In the genomic region with DNA sequence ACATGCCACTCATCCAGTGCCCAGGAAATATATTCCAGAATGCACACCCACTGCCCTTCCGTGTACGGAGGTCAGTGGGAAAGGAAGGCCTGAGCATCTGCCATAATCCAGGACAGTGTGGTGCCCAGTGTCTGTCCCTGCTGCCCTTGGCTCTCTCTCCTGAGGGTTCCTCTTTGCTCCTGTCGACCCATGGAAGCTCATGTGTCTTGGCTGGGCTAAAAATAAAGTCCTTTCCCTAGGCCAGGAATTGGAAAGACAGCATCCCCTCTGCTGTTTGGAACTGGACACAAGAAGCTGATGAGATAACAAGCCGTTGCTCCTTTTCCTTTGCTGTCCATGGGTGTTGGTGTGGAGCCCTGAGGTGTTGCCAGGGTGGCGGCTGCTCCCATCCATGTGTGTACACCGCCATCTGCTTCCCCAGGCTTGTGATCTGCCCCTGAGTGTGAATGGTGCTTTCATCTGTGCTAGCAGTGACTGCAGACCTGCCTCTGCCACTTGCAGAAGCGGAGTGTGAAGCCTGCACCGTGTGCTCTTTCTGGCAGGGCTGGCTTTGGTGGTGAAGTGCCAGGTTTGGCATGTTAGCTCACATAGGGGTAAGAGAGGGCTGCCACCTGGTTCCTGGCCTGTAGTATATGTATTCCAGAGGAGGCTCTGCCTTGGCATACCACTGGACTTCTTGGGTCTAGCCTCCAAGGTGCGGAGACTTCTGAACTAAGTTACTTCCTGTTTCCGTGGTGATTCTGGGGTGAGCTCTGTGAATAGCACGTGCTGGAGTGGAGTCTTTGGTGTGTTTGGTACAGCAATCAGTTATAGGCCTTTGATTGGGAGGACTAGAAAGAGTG, we compare ENCODE assay signal across 8 mouse cellular contexts. TPM values are rescaled to one million over a fixed set of nuclear protein-coding genes. Genes with fewer than 3 reads are reported as not detected.
DNase-seq lines count a peak whose midpoint lies in the region; ATAC-seq lines count a peak whose summit lies in the region.

No protein-coding gene starts in this region.

- H3K4me3 ChIP-seq in brown adipose tissue, adult 24 weeks (ENCODE audit: insufficient read depth, low read depth, low read length): no peak overlapping the region
- no peak overlapping the region for H3K4me3 ChIP-seq in midbrain, embryonic 14.5 days (replicated peaks; ENCODE audit: low read depth, low read length)

- H3K4me1 ChIP-seq in brown adipose tissue, adult 24 weeks (ENCODE audit: control insufficient read depth, insufficient read depth, insufficient read length, low read length): peaks cover 77% of the 10 kb centered on the region
- peaks cover 72% of the 10 kb centered on the region for H3K4me1 ChIP-seq in midbrain, embryonic 14.5 days (ENCODE audit: control insufficient read depth, insufficient read depth, low read length)

- no peak overlapping the region for H3K4me2 ChIP-seq in midbrain, embryonic 14.5 days (ENCODE audit: low read length)

- no peaks in the 10 kb centered on the region for H3K36me3 ChIP-seq in midbrain, embryonic 14.5 days (ENCODE audit: control insufficient read depth, insufficient read depth, low read length)

- intact Hi-C loops in gastrocnemius, postnatal 36 days (cut with DNase I): no loop called here

- 0 out of 2 replicates have a peak overlapping the region, but pooled peaks have one; percentile 14 for H3K27ac ChIP-seq in brown adipose tissue, adult 24 weeks (replicated peaks; ENCODE audit: low read depth, low read length)
- 0 out of 2 replicates have a peak overlapping the region, but pooled peaks have one; percentile 14 for H3K27ac ChIP-seq in midbrain, embryonic 14.5 days (replicated peaks; ENCODE audit: low read depth, low read length)

- no peaks in the 10 kb centered on the region for H3K27me3 ChIP-seq in midbrain, embryonic 14.5 days (ENCODE audit: control insufficient read depth, insufficient read depth, low read length)

- peak; percentile 51 for ATAC-seq in granulocyte monocyte progenitor cell, adult 5-6 weeks (replicated peaks; ENCODE audit: poor library complexity, severe bottlenecking)
- no peak for ATAC-seq in midbrain, embryonic 14.5 days (ENCODE audit: low FRiP score, low TSS enrichment)

- WGBS in midbrain, embryonic 14.5 days: 64% methylated on average over 11 of the region's 11 CpGs

- H3K9me3 ChIP-seq in midbrain, embryonic 14.5 days (ENCODE audit: control insufficient read depth, low read length): no peaks in the 10 kb centered on the region

- 0 out of 2 replicates have a peak overlapping the region, but pooled peaks have one; percentile 9 for H3K9ac ChIP-seq in midbrain, embryonic 14.5 days (replicated peaks; ENCODE audit: low read length)

- DNase-seq in gastrocnemius, adult 18-20 months (ENCODE audit: low spot score): peak; percentile 47
- DNase-seq in gastrocnemius, postnatal 36 days: no peak
- no peak for DNase-seq in midbrain, embryonic 14.5 days
- DNase-seq in layer of hippocampus, postnatal 25 days (ENCODE audit: extremely low spot score in 1 of 2, low spot score in 1 of 2): no peak
- no peak for DNase-seq in right cerebral cortex, postnatal 14 days
- DNase-seq in adrenal gland, postnatal 36 days: no peak

RNA-seq across cellular contexts. Expression of a gene that starts 50.7 kb away (rescaled TPM):
- 10 to 100 TPM; 40.3 to 42.5 TPM for total RNA-seq in gastrocnemius, adult 18-20 months (2021)
- 10 to 100 TPM; 32.5 to 35.6 TPM for total RNA-seq in gastrocnemius, postnatal 36 days (2021)
- polyA plus RNA-seq in brown adipose tissue, adult 24 weeks (2012; ENCODE audit: insufficient read depth, insufficient read length, missing spikeins): 34.1 and 54.4 TPM in 2 replicates
- total RNA-seq in granulocyte monocyte progenitor cell, adult 5-6 weeks (2014; fragmentation: Nextera tagmentation): 25.6 and 48.0 TPM in 2 replicates
- total RNA-seq in granulocyte monocyte progenitor cell, adult 5-6 weeks (2017): 20.4 and 32.7 TPM in 2 replicates
- 65.8 and 70.1 TPM in 2 replicates for polyA plus RNA-seq in midbrain, embryonic 14.5 days (2014; fragmentation: Nextera tagmentation; extraction: Ambion mirVana)
- 10 to 100 TPM; 35.5 to 45.9 TPM for total RNA-seq in layer of hippocampus, postnatal 25 days (2021)
- 10 to 100 TPM; 58.1 to 62.7 TPM for total RNA-seq in adrenal gland, postnatal 36 days (2021)
